Mouse (Mus musculus): ENCODE results near the gene Orc6. TPM values are rescaled to one million over a fixed set of nuclear protein-coding genes. Genes with fewer than 3 reads are reported as not detected.

The Orc6 gene
- polyA plus RNA-seq (2017; shearing (Covaris generic)) = 32.6 TPM

DNA sequence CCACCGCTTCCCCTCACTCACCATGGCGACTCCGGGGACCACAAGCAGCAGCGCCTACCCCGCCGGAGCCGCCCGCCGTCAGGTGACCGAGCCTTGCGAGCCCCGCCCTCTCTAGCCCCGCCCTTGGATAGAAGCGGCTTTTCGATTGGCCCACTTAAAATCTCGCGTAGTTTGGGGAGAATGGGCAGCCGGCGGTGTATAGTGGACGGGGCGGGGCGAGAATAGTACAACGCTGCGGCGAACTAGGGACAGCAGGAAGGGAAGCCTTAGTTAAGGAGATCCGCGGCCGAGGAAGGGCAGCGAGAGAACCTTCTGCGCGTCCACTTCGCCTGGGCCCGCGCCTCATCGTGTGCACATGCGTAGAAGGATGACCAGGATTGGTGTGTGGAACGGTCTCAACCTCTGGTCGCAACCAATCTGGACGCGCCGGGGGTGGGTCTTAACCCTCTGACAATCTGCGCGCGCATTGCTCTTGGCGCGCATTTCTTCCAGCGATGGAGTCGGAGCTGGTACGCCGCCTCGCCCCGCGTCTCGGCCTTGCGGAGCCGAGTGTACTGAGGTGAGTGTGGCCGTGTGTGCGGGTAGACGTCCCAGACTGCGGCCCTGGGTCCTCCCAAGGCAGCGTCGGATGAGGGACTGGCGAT lies at the start of gene Orc6, which contains the start of gene Vps35:
TSS of gene Orc6 (plus strand) at position 199 of the 644 bp plus-strand sequence.
TSS of gene Vps35 (minus strand) at position 369 of the 644 bp plus-strand sequence.

Other genes starting within 250 kb of the Orc6 start
- 8.0 TPM for gene Fbxw9, start 239.6 kb upstream of the Orc6 start, polyA plus RNA-seq (2017; shearing (Covaris generic))
- 1.9 TPM for gene Gm5741, start 231.7 kb upstream of the Orc6 start, polyA plus RNA-seq (2017; shearing (Covaris generic))
- 78.8 TPM for gene Dhps, start 227.9 kb upstream of the Orc6 start, polyA plus RNA-seq (2017; shearing (Covaris generic))
- gene Wdr83os, start 218.9 kb upstream of the Orc6 start, polyA plus RNA-seq (2017; shearing (Covaris generic)) = 185 TPM
- gene Wdr83, start 218.3 kb upstream of the Orc6 start, polyA plus RNA-seq (2017; shearing (Covaris generic)) = 41.4 TPM
- 184 TPM for gene Man2b1, start 216.4 kb upstream of the Orc6 start, polyA plus RNA-seq (2017; shearing (Covaris generic))
- not detected for gene Zfp791, start 176.5 kb upstream of the Orc6 start, polyA plus RNA-seq (2017; shearing (Covaris generic))
- gene Cks1brt, start 147.7 kb upstream of the Orc6 start, polyA plus RNA-seq (2017; shearing (Covaris generic)) = not detected
- gene Olfr371, start 73.6 kb upstream of the Orc6 start, polyA plus RNA-seq (2017; shearing (Covaris generic)) = not detected
- 112 TPM for gene Vps35, start 170 bp downstream of the Orc6 start, polyA plus RNA-seq (2017; shearing (Covaris generic))
- 0.23 TPM for gene Mylk3, start 86.7 kb downstream of the Orc6 start, polyA plus RNA-seq (2017; shearing (Covaris generic))
- 42.5 TPM for gene 4921524J17Rik, start 133.2 kb downstream of the Orc6 start, polyA plus RNA-seq (2017; shearing (Covaris generic))
- 0.46 TPM for gene Gpt2, start 192.9 kb downstream of the Orc6 start, polyA plus RNA-seq (2017; shearing (Covaris generic))